Mouse (Mus musculus): ENCODE measurements around the gene Trim25. TPM values are rescaled to one million over a fixed set of nuclear protein-coding genes. Genes with fewer than 3 reads are reported as not detected.

The Trim25 gene
- total and polyA plus RNA-seq, 3 experiments = 6.1 to 41.2 (median 19.5) TPM

GRCm38 (mm10) chr11:89003078-89003477, 3.9 kb downstream of the Trim25 start:
- Histone ChIP-seq H3K4me3 (replicated peaks in 1 of 3; ENCODE audit: low read depth in 2 of 3, low read length in 2 of 3, poor library complexity in 1 of 3) (peak overlapping the region in 2 of 3 experiments; percentile 10 to 39), H3K27ac (ENCODE audit: insufficient read depth, low read depth) (no peak overlapping the region), H3K79me2 (replicated peaks; ENCODE audit: control insufficient read depth, extremely low read depth, insufficient read depth, poor library complexity, severe bottlenecking) (peaks cover 37% of the 10 kb centered on the region), H3K9ac (ENCODE audit: insufficient read depth, low read depth) (no peak overlapping the region), H3K4me2 (ENCODE audit: insufficient read depth, low read depth, poor library complexity, severe bottlenecking) (peak overlapping the region; percentile 53; the same call in 1 of the 2 replicates), H3K9me3 (replicated peaks; ENCODE audit: low read length) (no peaks in the 10 kb centered on the region), H3K36me3 (replicated peaks in 1 of 2; ENCODE audit: control insufficient read depth in 1 of 2, insufficient read depth in 1 of 2, low read length in 1 of 2) (peaks cover 12 to 64% of the 10 kb centered on the region in 2 experiments), H3K4me1 (ENCODE audit: control insufficient read depth in 1 of 2, insufficient read depth in 2 of 2) (peaks cover 26 to 63% of the 10 kb centered on the region in 2 experiments), H3K27me3 (replicated peaks) (no peaks in the 10 kb centered on the region)
- no peak for DNase-seq (ENCODE audit: extremely low read depth)
- dilution Hi-C loops (cut with MboI; ENCODE audit: extremely low pct_ligation_motif_present, extremely low pct_unique_long_range_greater_than_20kb, low sequenced_read_pairs) (no loop called here), in situ Hi-C loops (cut with MboI; ENCODE audit: low pct_ligation_motif_present, low pct_unique_long_range_greater_than_20kb, low sequenced_read_pairs) (loop anchor here (5.0 kb wide), 1 partner anchor 34 kb away; no protein-coding TSS in a partner anchor)
- TF ChIP-seq NRF1 (IDR thresholded peaks at IDR 0.05; ENCODE audit: low read depth, low read length) (no peak), CHD1 (IDR thresholded peaks at IDR 0.05; ENCODE audit: low read depth, low read length) (no peak), MXI1 (IDR thresholded peaks at IDR 0.05; ENCODE audit: low read depth, low read length) (no peak), SMC3 (IDR thresholded peaks at IDR 0.05; ENCODE audit: low read depth, low read length) (no peak), JUN (IDR thresholded peaks at IDR 0.05; ENCODE audit: insufficient read depth, low read depth, low read length) (no peak), POLR2AphosphoS2 (IDR thresholded peaks at IDR 0.05; ENCODE audit: low read depth, low read length) (no peak), USF1 (IDR thresholded peaks at IDR 0.05; ENCODE audit: low read depth, low read length) (no peak), USF2 (conservative IDR thresholded peaks at IDR 0.05; ENCODE audit: low read depth, low read length) (no peak), HCFC1 (IDR thresholded peaks at IDR 0.05; ENCODE audit: low read depth, low read length) (no peak), MAFK (IDR thresholded peaks at IDR 0.05; ENCODE audit: insufficient replicate concordance, low read length) (no peak), TBP (conservative IDR thresholded peaks at IDR 0.05; ENCODE audit: low read depth, low read length) (no peak), MYC (IDR thresholded peaks at IDR 0.05; ENCODE audit: low read depth, low read length) (no peak), RAD21 (IDR thresholded peaks at IDR 0.05; ENCODE audit: low read depth, low read length) (no peak), E2F4 (IDR thresholded peaks at IDR 0.05; ENCODE audit: insufficient replicate concordance, low read depth, low read length) (no peak), KAT2A (IDR thresholded peaks at IDR 0.05; ENCODE audit: insufficient replicate concordance, low read length) (no peak)

GRCm38 (mm10) chr11:89003726-89004125, 4.5 kb downstream of the Trim25 start:
- Histone ChIP-seq H3K4me2 (ENCODE audit: insufficient read depth, low read depth, poor library complexity, severe bottlenecking) (peak overlapping the region; percentile 3; the same call in 1 of the 2 replicates), H3K36me3 (replicated peaks in 1 of 2; ENCODE audit: control insufficient read depth in 1 of 2, insufficient read depth in 1 of 2, low read length in 1 of 2) (peaks cover 14 to 70% of the 10 kb centered on the region in 2 experiments), H3K4me1 (ENCODE audit: control insufficient read depth in 1 of 2, insufficient read depth in 2 of 2) (peaks cover 28 to 63% of the 10 kb centered on the region in 2 experiments), H3K79me2 (replicated peaks; ENCODE audit: control insufficient read depth, extremely low read depth, insufficient read depth, poor library complexity, severe bottlenecking) (peaks cover 37% of the 10 kb centered on the region), H3K27me3 (replicated peaks) (no peaks in the 10 kb centered on the region), H3K4me3 (replicated peaks in 1 of 3; ENCODE audit: low read depth in 2 of 3, low read length in 2 of 3, poor library complexity in 1 of 3) (no peak overlapping the region), H3K9me3 (replicated peaks; ENCODE audit: low read length) (no peaks in the 10 kb centered on the region), H3K27ac (ENCODE audit: insufficient read depth, low read depth) (no peak overlapping the region), H3K9ac (ENCODE audit: insufficient read depth, low read depth) (no peak overlapping the region)
- in situ Hi-C loops (cut with MboI; ENCODE audit: low pct_ligation_motif_present, low pct_unique_long_range_greater_than_20kb, low sequenced_read_pairs) = loop anchor here (5.0 kb wide), 1 partner anchor 34 kb away; no protein-coding TSS in a partner anchor
- TF ChIP-seq NELFE (IDR thresholded peaks at IDR 0.05; ENCODE audit: low read depth, low read length) (no peak), USF2 (conservative IDR thresholded peaks at IDR 0.05; ENCODE audit: low read depth, low read length) (no peak), SIN3A (IDR thresholded peaks at IDR 0.05; ENCODE audit: low read length) (no peak), ZKSCAN1 (IDR thresholded peaks at IDR 0.05; ENCODE audit: borderline replicate concordance, low read depth, low read length) (no peak), ETS1 (conservative IDR thresholded peaks at IDR 0.05; ENCODE audit: low read depth, low read length) (no peak), RAD21 (IDR thresholded peaks at IDR 0.05; ENCODE audit: low read depth, low read length) (no peak), NRF1 (IDR thresholded peaks at IDR 0.05; ENCODE audit: low read depth, low read length) (no peak), GABPA (IDR thresholded peaks at IDR 0.05; ENCODE audit: insufficient replicate concordance, low read depth, low read length) (no peak), JUN (IDR thresholded peaks at IDR 0.05; ENCODE audit: insufficient read depth, low read depth, low read length) (no peak)
- dilution Hi-C loops (cut with MboI; ENCODE audit: extremely low pct_ligation_motif_present, extremely low pct_unique_long_range_greater_than_20kb, low sequenced_read_pairs) = no loop called here
- DNase-seq (ENCODE audit: extremely low read depth) = no peak
